Mouse (Mus musculus) hindbrain, embryonic 14.5 days (tissue): Measurements from ENCODE around the gene Scn4b. TPM values are rescaled to one million over a fixed set of nuclear protein-coding genes. Genes with fewer than 3 reads are reported as not detected.

ENCODE experiments used
- ATAC-seq: fragments of 200-750 bp; cut with Nextera tagmentation; 2 replicates; pipeline ENCODE4 v1.8.0; 2017; ENCODE audit warnings: moderate number of reproducible peaks, mild to moderate bottlenecking, moderate TSS enrichment, moderate library complexity; ENCODE audit not compliant: low FRiP score
- DNase-seq: peaks from one replicate; pipeline ENCODE4 v3.0.0-alpha.2; 2015; ENCODE audit warnings: low spot score
- H3K27ac ChIP-seq: fragments of 300-500 bp; sonication (generic); 2 replicates; pipeline ENCODE4 v1.5.1; 2014; ENCODE audit warnings: mild to moderate bottlenecking, moderate library complexity
- H3K27me3 ChIP-seq: fragments of 300-500 bp; sonication (generic); 2 replicates; pipeline ENCODE4 v1.6.1; 2014; ENCODE audit warnings: mild to moderate bottlenecking, low read length, mixed read lengths; ENCODE audit not compliant: control insufficient read depth, insufficient read depth
- H3K36me3 ChIP-seq: fragments of 300-500 bp; sonication (generic); replicated peaks from 2 replicates; pipeline ENCODE4 v1.6.1; 2014; ENCODE audit not compliant: control insufficient read depth, insufficient read depth
- H3K4me1 ChIP-seq: fragments of 300-500 bp; sonication (generic); replicated peaks from 2 replicates; pipeline ENCODE4 v1.6.1; 2014; ENCODE audit warnings: antibody characterized with exemption, low read length, mixed read lengths; ENCODE audit not compliant: control insufficient read depth, insufficient read depth
- H3K4me2 ChIP-seq: fragments of 300-500 bp; sonication (generic); replicated peaks from 2 replicates; pipeline ENCODE4 v1.6.1; 2014; ENCODE audit warnings: mild to moderate bottlenecking, moderate library complexity
- H3K4me3 ChIP-seq: fragments of 300-500 bp; sonication (generic); replicated peaks from 2 replicates; pipeline ENCODE4 v1.5.1; 2014; ENCODE audit warnings: mild to moderate bottlenecking, low read length
- H3K9ac ChIP-seq: fragments of 300-500 bp; sonication (generic); 2 replicates; pipeline ENCODE4 v1.6.1; 2014
- H3K9me3 ChIP-seq: fragments of 300-500 bp; sonication (generic); 2 replicates; pipeline ENCODE4 v1.6.1; 2016; ENCODE audit warnings: low read length; ENCODE audit not compliant: control insufficient read depth
- WGBS: fragments of 180-500 bp; shearing (Covaris S2); extraction: QIAGEN DNeasy Blood & Tissue Kit; methylation state at CpG from one replicate; pipeline ENCODE4 v1.1.7; 2014; 5-methylcytosine and 5-hydroxymethylcytosine counted together
- polyA plus RNA-seq: library from polyadenylated mRNA; unstranded; fragments of >200 nt; fragmentation: Nextera tagmentation; extraction: Ambion mirVana; gene quantifications from 2 replicates; pipeline ENCODE4 v1.2.1, GENCODE M21; 2014

The Scn4b gene
- polyA plus RNA-seq, 1 experiment from 2014 or later: 0.07 TPM

DNA sequence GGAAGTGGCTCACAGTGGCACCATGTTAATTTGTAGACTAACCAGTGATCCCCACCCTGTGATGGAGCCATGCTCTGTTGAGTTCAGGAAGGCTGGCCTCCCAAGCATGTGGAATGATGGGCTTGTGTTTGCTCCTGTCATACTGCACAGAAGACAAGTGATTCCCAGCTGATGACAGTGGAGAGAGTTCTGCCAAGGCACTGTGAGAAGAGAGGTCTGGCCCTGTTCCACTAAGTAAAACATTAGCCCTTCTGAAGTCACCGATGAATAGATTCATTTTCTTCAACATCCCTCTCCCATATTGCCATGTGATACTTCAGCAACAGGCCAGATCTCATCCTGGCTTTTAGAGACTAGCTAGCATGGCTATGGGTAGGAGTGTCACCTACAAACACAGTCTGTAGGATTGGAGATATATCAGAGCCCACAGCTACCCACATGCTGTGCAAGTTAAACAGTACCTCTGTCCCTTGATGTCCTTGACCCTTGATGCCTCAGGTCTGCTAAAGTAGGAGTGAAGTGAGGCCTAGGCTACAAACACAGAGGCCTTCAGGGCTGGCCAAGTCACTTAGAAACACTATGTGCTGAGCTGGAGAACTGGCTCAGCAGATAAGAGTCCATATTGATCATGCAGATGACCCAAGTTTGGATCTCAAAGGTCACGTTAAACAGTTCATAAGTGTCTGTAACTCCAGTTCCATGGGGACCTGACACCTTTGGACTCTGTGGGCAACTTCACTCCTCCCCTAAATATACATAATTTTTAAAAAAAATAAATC lies 32.4 kb upstream of the Scn4b start:
- no peak overlapping the region for H3K4me3 ChIP-seq
- no peaks in the 10 kb centered on the region for H3K9me3 ChIP-seq
- H3K27ac ChIP-seq: no peak overlapping the region
- ATAC-seq (no peak), DNase-seq (no peak)
- no peak overlapping the region for H3K9ac ChIP-seq
- H3K36me3 ChIP-seq: no peaks in the 10 kb centered on the region
- 96% methylated on average over 2 of the region's 2 CpGs for WGBS
- no peak overlapping the region for H3K4me2 ChIP-seq
- no peaks in the 10 kb centered on the region for H3K27me3 ChIP-seq
- no peaks in the 10 kb centered on the region for H3K4me1 ChIP-seq

- Histone ChIP-seq H3K9ac (peak overlapping the region; percentile 41), H3K36me3 (no peaks in the 10 kb centered on the region), H3K27ac (no peak overlapping the region), H3K27me3 (no peaks in the 10 kb centered on the region), H3K4me3 (peak overlapping the region; percentile 32), H3K4me2 (peak overlapping the region; percentile 51), H3K4me1 (peaks cover 19% of the 10 kb centered on the region), H3K9me3 (no peaks in the 10 kb centered on the region)
- DNase-seq: peak; percentile 84
- ATAC-seq: peak; percentile 82; the same call in 1 of the 2 replicates
- WGBS: 3% methylated on average over 14 of the region's 14 CpGs
Measured at GRCm38 (mm10) chr9:45115706-45116105, 22.5 kb upstream of the Scn4b start.

DNA sequence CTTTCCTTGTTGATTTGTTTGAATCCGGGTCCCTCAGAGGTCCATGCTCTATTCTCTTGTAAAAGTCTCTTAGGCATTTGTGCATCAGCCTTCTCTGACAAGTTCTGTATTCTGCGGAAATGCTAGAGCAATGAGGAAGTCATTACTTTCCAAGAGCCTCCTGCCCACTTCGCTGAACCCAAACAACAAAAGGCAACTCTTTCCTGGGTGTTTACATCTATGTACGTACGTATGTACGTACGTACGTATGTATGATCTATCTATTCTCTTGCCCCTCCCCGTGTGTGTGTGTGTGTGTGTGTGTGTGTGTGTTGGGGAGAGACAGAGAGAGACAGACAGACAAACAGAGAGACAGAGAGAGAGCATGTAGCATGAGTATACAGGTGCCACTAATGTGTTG lies 21.4 kb upstream of the Scn4b start:
- no peak overlapping the region for H3K27ac ChIP-seq
- no peaks in the 10 kb centered on the region for H3K27me3 ChIP-seq
- peaks cover 20% of the 10 kb centered on the region for H3K4me1 ChIP-seq
- no peak overlapping the region for H3K4me2 ChIP-seq
- no peaks in the 10 kb centered on the region for H3K9me3 ChIP-seq
- DNase-seq (no peak), ATAC-seq (no peak)
- H3K4me3 ChIP-seq: no peak overlapping the region
- H3K9ac ChIP-seq: no peak overlapping the region
- WGBS: 64% methylated on average over 9 of the region's 9 CpGs
- H3K36me3 ChIP-seq: no peaks in the 10 kb centered on the region

GRCm38 (mm10) chr9:45117741-45118431 lies 20.3 kb upstream of the Scn4b start, which contains the start of gene Scn2b:
Scn2b (plus strand) TSS chr9:45117782.
- peak; percentile 63; the same call in 1 of the 2 replicates for ATAC-seq

DNA sequence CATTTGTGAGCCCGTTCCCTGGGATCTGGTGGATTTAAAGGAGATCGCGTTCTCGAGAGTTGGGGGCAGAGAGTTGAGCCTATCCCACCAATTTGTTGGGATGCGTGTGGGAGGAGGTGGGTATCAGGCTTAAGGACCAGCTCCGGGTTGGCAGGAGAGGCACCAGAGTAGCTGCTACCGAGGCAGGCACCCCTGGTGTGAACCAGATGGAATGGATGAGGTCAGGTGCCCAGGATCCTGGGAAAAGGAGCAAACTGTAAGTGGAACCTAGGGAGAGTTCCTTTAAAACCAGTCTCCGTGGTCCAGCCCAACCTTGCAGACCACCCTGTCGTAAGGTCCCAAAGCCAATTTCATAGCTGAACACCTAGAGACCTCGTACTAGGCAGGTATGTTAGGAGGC lies 19.6 kb upstream of the Scn4b start:
- Histone ChIP-seq H3K27me3 (no peaks in the 10 kb centered on the region), H3K4me1 (peaks cover 29% of the 10 kb centered on the region), H3K4me2 (peak overlapping the region; percentile 74), H3K36me3 (no peaks in the 10 kb centered on the region), H3K4me3 (peak overlapping the region; percentile 69), H3K9me3 (no peaks in the 10 kb centered on the region), H3K9ac (peak overlapping the region; percentile 82), H3K27ac (peak overlapping the region; percentile 21; the same call in 1 of the 2 replicates)
- no peak for ATAC-seq
- no peak for DNase-seq
- 26% methylated on average over 10 of the region's 10 CpGs for WGBS

More at GRCm38 (mm10) chr9:45117741-45118431, 20.3 kb upstream of the Scn4b start, which contains the start of gene Scn2b:
- Histone ChIP-seq H3K9me3 (no peaks in the 10 kb centered on the region), H3K4me2 (peak within 1 kb of the TSS; percentile 74), H3K4me1 (peaks cover 29% of the 10 kb centered on the region), H3K9ac (peak within 1 kb of the TSS; percentile 82), H3K36me3 (no peaks in the 10 kb centered on the region), H3K4me3 (peak within 1 kb of the TSS; percentile 69), H3K27me3 (no peaks in the 10 kb centered on the region), H3K27ac (peak within 1 kb of the TSS; percentile 88)
- 1% methylated on average over 13 of the region's 13 CpGs for WGBS
- peak; percentile 53 for DNase-seq

DNA sequence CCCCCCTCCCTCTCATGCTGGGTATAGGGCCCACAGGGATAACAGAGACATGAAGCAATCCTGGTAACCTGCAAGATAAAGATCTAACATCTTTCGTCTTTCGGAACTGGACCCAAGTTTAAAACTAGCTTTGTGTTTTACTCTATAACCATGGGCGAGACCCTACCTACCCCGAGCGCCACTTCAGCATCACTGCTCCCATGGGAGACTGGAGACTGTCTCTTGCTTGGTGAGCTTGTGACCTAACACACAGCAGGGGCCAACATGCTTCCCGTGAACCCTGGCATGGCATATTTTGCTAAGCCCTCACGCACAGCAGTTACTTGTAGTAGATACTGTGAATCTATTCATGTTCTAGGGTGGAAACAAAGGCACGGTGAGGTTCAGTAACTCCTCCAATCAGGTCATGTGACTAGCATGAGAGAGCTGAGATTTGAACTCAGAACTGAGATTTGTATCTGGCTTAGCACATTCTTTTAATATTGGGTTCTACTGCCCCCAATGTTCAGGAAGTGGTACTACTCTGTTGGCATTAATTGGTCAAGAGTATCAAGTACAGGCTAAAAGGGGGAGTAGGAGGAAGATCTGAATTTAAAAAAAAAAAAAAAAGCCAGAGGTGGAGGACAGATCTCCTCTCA lies 18.8 kb upstream of the Scn4b start:
- no peak for DNase-seq
- Histone ChIP-seq H3K27ac (no peak overlapping the region), H3K27me3 (no peaks in the 10 kb centered on the region), H3K9me3 (no peaks in the 10 kb centered on the region), H3K4me2 (peak overlapping the region; percentile 74), H3K36me3 (no peaks in the 10 kb centered on the region), H3K4me1 (peaks cover 29% of the 10 kb centered on the region), H3K9ac (peak overlapping the region; percentile 82; the same call in 1 of the 2 replicates), H3K4me3 (peak overlapping the region; percentile 69)
- no peak for ATAC-seq
- WGBS: 94% methylated on average over 8 of the region's 8 CpGs

GRCm38 (mm10) chr9:45119954-45120530 lies 18.2 kb upstream of the Scn4b start:
- DNase-seq (no peak), ATAC-seq (no peak)
- Histone ChIP-seq H3K4me1 (peaks cover 29% of the 10 kb centered on the region), H3K9me3 (no peaks in the 10 kb centered on the region), H3K4me3 (no peak overlapping the region), H3K4me2 (no peak overlapping the region), H3K36me3 (0 out of 2 replicates have a peak, but pooled peaks cover 3% of the 10 kb centered on the region), H3K9ac (no peak overlapping the region), H3K27ac (no peak overlapping the region), H3K27me3 (no peaks in the 10 kb centered on the region)
- 92% methylated on average over 14 of the region's 14 CpGs for WGBS

DNA sequence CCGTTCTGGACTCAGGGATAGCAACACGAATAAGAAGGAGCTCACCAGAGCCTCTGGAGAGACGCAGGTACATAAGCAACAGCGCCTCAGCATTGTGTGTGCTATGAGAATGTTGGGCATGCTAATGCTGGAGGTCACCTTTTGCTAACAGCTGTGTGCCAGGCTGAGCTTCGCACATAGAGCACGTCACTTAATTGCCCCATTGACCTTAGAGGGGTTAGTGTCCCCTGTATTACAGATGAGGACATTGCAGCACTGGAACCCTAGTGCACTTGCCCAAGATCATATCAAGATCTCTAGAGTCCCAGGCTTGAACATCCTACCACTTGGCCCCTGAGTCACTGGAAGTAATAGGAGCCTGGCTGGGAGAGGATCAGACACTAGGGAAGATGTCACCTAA lies 17.6 kb upstream of the Scn4b start:
- no peak overlapping the region for H3K4me2 ChIP-seq
- H3K9me3 ChIP-seq: no peaks in the 10 kb centered on the region
- ATAC-seq (no peak), DNase-seq (no peak)
- H3K4me3 ChIP-seq: no peak overlapping the region
- peaks cover 7% of the 10 kb centered on the region for H3K36me3 ChIP-seq
- no peaks in the 10 kb centered on the region for H3K27me3 ChIP-seq
- WGBS: 86% methylated on average over 6 of the region's 6 CpGs
- no peak overlapping the region for H3K27ac ChIP-seq
- no peak overlapping the region for H3K9ac ChIP-seq
- peaks cover 29% of the 10 kb centered on the region for H3K4me1 ChIP-seq

DNA sequence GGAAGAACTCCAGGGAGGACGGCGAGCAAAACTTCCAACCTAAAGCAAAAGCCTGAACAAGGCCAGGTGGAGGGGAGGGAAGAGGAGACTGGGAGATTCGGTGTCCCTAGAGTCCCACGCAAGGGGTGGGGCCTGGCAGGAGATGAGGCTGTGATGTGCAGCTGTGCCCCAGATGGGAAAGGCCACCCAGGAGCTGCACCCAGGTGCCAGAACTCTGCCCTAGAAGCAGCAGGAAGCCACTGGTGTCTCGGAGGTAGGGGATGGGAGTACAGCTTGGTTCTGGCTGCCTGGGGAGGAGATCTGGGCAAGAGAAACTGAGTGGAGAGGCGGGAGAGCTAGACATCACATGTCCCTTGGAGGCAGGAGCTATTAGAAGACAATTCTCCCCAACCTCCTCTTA lies 17.2 kb upstream of the Scn4b start:
- DNase-seq: no peak
- Histone ChIP-seq H3K27ac (no peak overlapping the region), H3K36me3 (peaks cover 11% of the 10 kb centered on the region), H3K9ac (no peak overlapping the region), H3K27me3 (no peaks in the 10 kb centered on the region), H3K4me3 (no peak overlapping the region), H3K4me1 (peaks cover 27% of the 10 kb centered on the region), H3K4me2 (no peak overlapping the region), H3K9me3 (no peaks in the 10 kb centered on the region)
- no peak for ATAC-seq
- 59% methylated on average over 6 of the region's 6 CpGs for WGBS
